Mouse (Mus musculus) liver, embryonic 11.5 days (tissue): Measurements from ENCODE around the gene Pcna. TPM values are rescaled to one million over a fixed set of nuclear protein-coding genes. Genes with fewer than 3 reads are reported as not detected.
"Not testable (repeated sequence)": the region's sequence is repeated elsewhere in the genome, so short reads cannot be mapped to it uniquely, and the experiment has no call there.

ENCODE experiments used
- ATAC-seq: fragments of 200-750 bp; cut with Nextera tagmentation; replicated peaks from 2 replicates; pipeline ENCODE4 v1.8.0; 2017; ENCODE audit warnings: moderate number of reproducible peaks, mild to moderate bottlenecking, moderate TSS enrichment, moderate library complexity; ENCODE audit not compliant: low FRiP score
- DNase-seq: peaks from one replicate; pipeline ENCODE4 v3.0.0-alpha.2; 2017; ENCODE audit warnings: low spot score
- H3K27ac ChIP-seq: fragments of 300-500 bp; sonication (generic); 2 replicates; pipeline ENCODE4 v1.5.1; 2014; ENCODE audit warnings: mild to moderate bottlenecking, low read depth, low read length, control low read depth
- H3K27me3 ChIP-seq: fragments of 300-500 bp; sonication (generic); replicated peaks from 2 replicates; pipeline ENCODE4 v1.6.1; 2014; ENCODE audit warnings: low read length, mixed read lengths; ENCODE audit not compliant: control insufficient read depth, insufficient read depth
- H3K36me3 ChIP-seq: fragments of 300-500 bp; sonication (generic); 2 replicates; pipeline ENCODE4 v1.6.1; 2014; ENCODE audit warnings: mild to moderate bottlenecking, low read length, moderate library complexity, mixed read lengths; ENCODE audit not compliant: control insufficient read depth, insufficient read depth
- H3K4me1 ChIP-seq: fragments of 300-500 bp; sonication (generic); replicated peaks from 2 replicates; pipeline ENCODE4 v1.6.1; 2014; ENCODE audit warnings: low read length, mixed read lengths; ENCODE audit not compliant: control insufficient read depth, insufficient read depth
- H3K4me2 ChIP-seq: fragments of 300-500 bp; sonication (generic); 2 replicates; pipeline ENCODE4 v1.6.1; 2014; ENCODE audit warnings: mild to moderate bottlenecking, control low read depth, moderate library complexity
- H3K4me3 ChIP-seq: fragments of 300-500 bp; sonication (generic); 2 replicates; pipeline ENCODE4 v1.5.1; 2014; ENCODE audit warnings: low read depth, low read length, control low read depth
- H3K9ac ChIP-seq: fragments of 300-500 bp; sonication (generic); 2 replicates; pipeline ENCODE4 v1.6.1; 2014; ENCODE audit warnings: low read depth, low read length, control low read depth
- H3K9me3 ChIP-seq: fragments of 300-500 bp; sonication (generic); 2 replicates; pipeline ENCODE4 v1.6.1; 2016; ENCODE audit warnings: low read length, inconsistent platforms, mixed read lengths; ENCODE audit not compliant: control insufficient read depth
- WGBS: fragments of 180-500 bp; shearing (Covaris S2); extraction: QIAGEN DNeasy Blood & Tissue Kit; methylation state at CpG from one replicate; pipeline ENCODE4 v1.1.7; 2014; 5-methylcytosine and 5-hydroxymethylcytosine counted together
- polyA plus RNA-seq: library from polyadenylated mRNA; unstranded; fragments of >200 nt; fragmentation: Nextera tagmentation; extraction: Ambion mirVana; gene quantifications from 2 replicates; pipeline ENCODE4 v1.2.1, GENCODE M21; 2014

The Pcna gene
- polyA plus RNA-seq, 1 experiment from 2014 or later: 415 TPM

DNA sequence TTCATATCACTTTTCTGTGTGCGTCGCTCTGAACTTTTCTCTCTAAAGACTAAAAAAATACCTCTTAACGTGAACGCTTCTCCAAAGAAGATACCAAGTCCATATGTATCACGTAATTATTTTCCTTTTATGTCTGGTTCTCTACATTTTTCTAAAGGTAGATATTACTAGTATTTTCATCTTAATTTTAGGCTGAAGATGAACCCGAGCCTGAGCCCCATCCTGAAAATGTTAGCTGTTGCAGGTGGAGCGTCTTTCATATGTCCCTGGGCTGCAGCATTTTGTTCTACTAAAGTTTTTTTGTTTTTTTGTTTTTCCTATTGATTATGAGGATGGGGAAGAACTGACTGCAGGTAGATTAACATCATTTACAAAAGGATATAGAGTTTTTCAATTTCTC lies 489 bp upstream of the Pcna start:
- peaks cover 14% of the 10 kb centered on the region for H3K36me3 ChIP-seq
- peak overlapping the region; percentile 81 for H3K4me3 ChIP-seq
- ATAC-seq (no peak), DNase-seq (no peak)
- H3K9me3 ChIP-seq: no peaks in the 10 kb centered on the region
- peak overlapping the region; percentile 71 for H3K4me2 ChIP-seq
- no peaks in the 10 kb centered on the region for H3K27me3 ChIP-seq
- peak overlapping the region; percentile 85 for H3K27ac ChIP-seq
- WGBS: 2% methylated on average over 7 of the region's 7 CpGs
- H3K4me1 ChIP-seq: peaks cover 13% of the 10 kb centered on the region
- H3K9ac ChIP-seq: peak overlapping the region; percentile 93

DNA sequence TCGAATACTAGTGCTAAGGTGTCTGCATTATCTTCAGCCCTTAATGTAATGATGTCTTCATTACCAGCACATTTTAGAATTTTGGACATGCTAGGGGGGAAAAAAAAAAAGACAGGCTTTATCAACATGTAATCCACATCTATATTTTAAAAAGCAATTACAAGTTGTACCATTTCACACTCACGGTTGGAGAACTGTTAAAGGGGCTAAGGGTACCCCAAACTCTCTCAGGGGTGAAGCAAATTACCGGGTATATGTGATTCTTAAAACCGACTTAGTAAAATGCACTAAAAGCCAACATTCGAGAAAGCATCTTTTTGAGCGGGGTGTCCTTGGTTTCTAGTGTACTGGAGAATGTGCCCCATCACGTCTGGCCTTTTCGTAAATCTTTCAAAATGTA lies 1.2 kb downstream of the Pcna start:
- H3K27me3 ChIP-seq: no peaks in the 10 kb centered on the region
- H3K27ac ChIP-seq: peak overlapping the region; percentile 85
- WGBS: 7% methylated on average over 8 of the region's 8 CpGs
- no peak for DNase-seq
- peaks cover 17% of the 10 kb centered on the region for H3K36me3 ChIP-seq
- ATAC-seq: no peak
- no peaks in the 10 kb centered on the region for H3K9me3 ChIP-seq
- H3K4me1 ChIP-seq: peaks cover 17% of the 10 kb centered on the region
- peak overlapping the region; percentile 71 for H3K4me2 ChIP-seq
- peak overlapping the region; percentile 93 for H3K9ac ChIP-seq
- peak overlapping the region; percentile 81 for H3K4me3 ChIP-seq

DNA sequence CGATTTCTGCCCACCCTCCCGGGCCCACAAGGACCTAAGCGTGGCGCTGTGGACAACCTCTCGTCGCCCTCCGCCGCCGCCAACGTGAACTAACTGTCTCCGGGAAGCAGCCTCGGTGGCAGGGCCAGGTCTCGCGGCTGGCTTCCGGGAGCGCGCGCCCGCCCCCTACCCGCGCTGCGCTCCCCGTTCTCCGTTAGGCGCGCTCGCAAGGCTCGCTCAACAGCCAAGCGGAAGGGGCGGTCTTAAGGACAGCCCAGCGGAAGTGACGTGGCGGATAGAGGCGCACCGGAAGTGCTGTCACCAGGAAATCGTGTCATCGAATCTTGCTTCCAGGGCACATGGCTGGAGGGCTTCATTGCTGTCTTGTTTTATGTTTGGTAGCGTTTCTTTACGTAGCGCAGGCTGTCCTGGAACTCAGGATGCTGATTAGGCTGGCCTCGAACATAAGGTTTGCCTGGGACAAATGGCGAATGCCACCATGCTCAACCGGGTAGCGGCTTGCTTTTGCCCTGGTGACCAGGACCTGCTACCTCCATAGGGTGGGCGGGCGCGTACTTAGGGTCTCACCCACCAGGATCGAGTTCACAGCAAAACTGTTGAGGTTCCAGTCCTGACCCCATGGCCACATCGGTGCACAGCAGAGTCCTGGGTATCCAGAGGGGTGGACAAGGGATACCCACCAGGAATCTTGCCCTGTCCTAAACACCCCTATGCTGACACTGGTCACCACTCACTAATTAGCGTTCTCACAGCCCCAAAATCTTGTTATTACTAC lies 5.4 kb downstream of the Pcna start, which contains the start of gene Tmem230:
Gene Tmem230 (minus strand): TSS at position 269 of the 775 bp plus-strand sequence.
- Histone ChIP-seq H3K27me3 (no peaks in the 10 kb centered on the region), H3K4me3 (peak within 1 kb of the TSS; percentile 55), H3K27ac (peak within 1 kb of the TSS; percentile 86), H3K9me3 (no peaks in the 10 kb centered on the region), H3K9ac (peak within 1 kb of the TSS; percentile 73), H3K4me1 (peaks cover 22% of the 10 kb centered on the region), H3K4me2 (peak within 1 kb of the TSS; percentile 76), H3K36me3 (peaks cover 22% of the 10 kb centered on the region)
- 4% methylated on average over 50 of the region's 50 CpGs for WGBS
- DNase-seq (peak; percentile 89), ATAC-seq (peak; percentile 87)

DNA sequence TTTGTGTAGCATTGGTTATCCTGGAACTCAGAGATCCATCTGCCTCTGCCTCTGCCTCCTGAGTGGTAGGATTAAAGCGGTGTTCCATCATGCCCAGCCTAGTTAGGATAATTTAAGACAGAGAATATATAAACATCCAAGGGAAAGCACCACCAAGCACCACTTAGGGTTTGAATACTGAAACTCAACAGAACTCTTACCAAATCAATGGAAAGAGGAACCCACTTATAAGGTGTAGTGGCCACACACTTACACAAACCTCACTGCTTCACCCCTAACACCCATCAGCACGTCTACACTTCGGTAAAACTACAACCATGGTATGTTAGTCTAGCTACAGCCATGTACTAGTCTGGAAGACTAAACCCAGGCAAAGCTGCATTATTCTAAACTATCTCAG lies 9.7 kb downstream of the Pcna start:
- Histone ChIP-seq H3K9ac (no peak overlapping the region), H3K36me3 (peaks cover 8% of the 10 kb centered on the region), H3K4me2 (no peak overlapping the region), H3K4me1 (peaks cover 12% of the 10 kb centered on the region; the same call in 1 of the 2 replicates), H3K4me3 (no peak overlapping the region), H3K27me3 (no peaks in the 10 kb centered on the region), H3K9me3 (no peaks in the 10 kb centered on the region), H3K27ac (no peak overlapping the region)
- WGBS: 90% methylated on average over 3 of the region's 3 CpGs
- DNase-seq: no peak
- no peak for ATAC-seq

DNA sequence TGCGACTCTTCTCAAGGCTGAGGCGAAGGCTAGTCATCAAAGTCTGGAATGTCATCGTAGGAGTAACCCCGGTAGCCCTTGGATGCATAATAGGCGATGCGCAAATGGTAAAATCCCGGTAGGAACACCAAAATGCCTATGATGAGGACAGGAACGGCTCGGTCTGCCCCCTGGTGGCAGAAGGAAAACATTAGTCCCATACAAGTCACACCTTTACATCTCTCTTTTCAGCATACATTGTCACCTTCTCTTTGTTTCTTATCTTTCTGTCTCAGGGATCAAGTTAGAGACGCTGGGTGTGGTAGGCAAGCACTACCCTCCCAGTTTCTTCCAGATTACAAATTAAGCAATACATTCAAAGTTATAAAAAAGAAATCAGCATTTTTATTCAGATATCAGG lies 12.7 kb downstream of the Pcna start:
- not testable (repeated sequence) for DNase-seq, H3K4me3 ChIP-seq, H3K4me1 ChIP-seq, H3K4me2 ChIP-seq, H3K27ac ChIP-seq, H3K9ac ChIP-seq, H3K9me3 ChIP-seq, H3K27me3 ChIP-seq, H3K36me3 ChIP-seq
- peak; percentile 27; the same call in 1 of the 2 replicates for ATAC-seq
- 20% methylated on average over 6 of the region's 10 CpGs for WGBS

DNA sequence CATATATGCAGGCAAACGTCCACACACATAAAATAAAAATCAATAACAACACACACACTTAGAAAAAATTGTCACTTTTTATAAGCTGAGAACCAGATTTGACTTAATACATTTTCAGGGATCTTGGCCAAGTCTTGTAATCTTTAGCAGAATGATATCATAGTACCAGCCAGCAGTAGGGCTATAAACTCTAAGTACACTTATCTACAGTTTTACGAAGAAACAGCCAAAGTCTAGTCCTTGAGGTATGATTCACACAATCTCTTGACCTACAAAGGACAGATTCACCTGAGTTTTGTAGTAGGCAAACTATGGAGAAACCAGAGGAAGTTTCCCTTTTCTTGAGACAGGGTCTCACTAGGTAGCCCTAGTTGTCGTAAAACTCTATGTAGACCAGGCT lies 13.7 kb downstream of the Pcna start:
- WGBS: 86% methylated on average over 3 of the region's 3 CpGs
- H3K27me3 ChIP-seq, ATAC-seq, H3K27ac ChIP-seq, H3K4me3 ChIP-seq, H3K4me2 ChIP-seq, H3K9ac ChIP-seq, H3K4me1 ChIP-seq, H3K36me3 ChIP-seq, H3K9me3 ChIP-seq, DNase-seq: not testable (repeated sequence)

DNA sequence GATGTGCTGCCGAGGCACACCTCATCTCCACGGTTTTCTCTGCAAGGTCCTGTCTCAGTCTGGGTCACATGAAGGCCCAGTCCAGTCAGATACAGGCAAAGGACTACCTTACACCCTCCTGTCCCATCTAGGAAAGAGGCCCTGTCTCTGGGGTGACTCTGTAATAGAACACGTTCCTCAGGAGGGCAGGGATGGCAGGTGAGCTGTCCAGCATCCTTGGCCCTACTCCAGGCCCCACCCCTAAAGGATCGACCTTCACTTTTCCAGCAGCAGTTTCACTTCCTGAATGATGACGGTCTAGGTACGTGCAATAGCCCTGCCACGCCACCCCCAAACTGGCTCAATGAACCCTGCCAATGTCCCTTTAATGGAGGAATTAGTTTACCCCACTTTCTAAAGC lies 17.1 kb downstream of the Pcna start:
- Histone ChIP-seq H3K4me2 (no peak overlapping the region), H3K36me3 (no peaks in the 10 kb centered on the region), H3K27ac (no peak overlapping the region), H3K4me1 (no peaks in the 10 kb centered on the region), H3K27me3 (no peaks in the 10 kb centered on the region), H3K9ac (no peak overlapping the region), H3K4me3 (no peak overlapping the region), H3K9me3 (no peaks in the 10 kb centered on the region)
- no peak for DNase-seq
- 76% methylated on average over 7 of the region's 7 CpGs for WGBS
- no peak for ATAC-seq

DNA sequence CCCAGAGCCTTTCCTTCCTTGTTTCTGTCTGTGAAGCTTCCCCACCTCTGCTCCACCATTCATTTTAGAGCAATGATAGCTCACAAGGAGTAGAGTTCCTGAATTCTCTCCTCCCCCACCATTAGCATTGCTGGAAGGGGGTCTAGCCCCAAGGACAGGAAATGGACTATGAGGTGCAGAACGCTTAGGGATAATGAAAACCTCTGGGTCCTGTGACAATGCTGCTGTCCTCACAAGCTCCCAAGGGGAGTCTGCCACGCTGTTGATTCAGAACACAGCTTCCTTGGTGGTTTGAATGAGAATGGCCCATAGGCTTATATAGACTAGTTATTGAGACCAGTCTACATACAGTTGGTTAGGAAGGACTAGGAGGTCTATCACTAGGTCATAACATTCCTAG lies 17.8 kb downstream of the Pcna start:
- Histone ChIP-seq H3K27me3 (no peaks in the 10 kb centered on the region), H3K9me3 (no peaks in the 10 kb centered on the region), H3K4me2 (no peak overlapping the region), H3K4me3 (no peak overlapping the region), H3K27ac (no peak overlapping the region), H3K36me3 (no peaks in the 10 kb centered on the region), H3K4me1 (no peaks in the 10 kb centered on the region), H3K9ac (no peak overlapping the region)
- ATAC-seq (no peak), DNase-seq (no peak)
- 41% methylated on average over 2 of the region's 2 CpGs for WGBS
